Mouse (Mus musculus) macrophage (primary cell): ENCODE measurements around the gene Irx1. TPM values are rescaled to one million over a fixed set of nuclear protein-coding genes. Genes with fewer than 3 reads are reported as not detected.

Experiments used
- H3K27ac ChIP-seq: fragments of 350-480 bp; formaldehyde crosslinking; 2 replicates; pipeline ENCODE4 v1.9.0; 2021
- H3K36me3 ChIP-seq: fragments of 350-480 bp; formaldehyde crosslinking; 2 replicates; pipeline ENCODE4 v1.9.0; 2021; ENCODE audit errors: inconsistent target
- H3K4me3 ChIP-seq: fragments of 350-480 bp; formaldehyde crosslinking; 2 replicates; pipeline ENCODE4 v1.9.0; 2021; ENCODE audit errors: inconsistent target
- H3K79me2 ChIP-seq: fragments of 350-480 bp; formaldehyde crosslinking; 2 replicates; pipeline ENCODE4 v1.9.0; 2021; ENCODE audit errors: inconsistent target
- WGBS: methylation state at CpG from one replicate; pipeline ENCODE4 v1.1.7; 2026; ENCODE audit warnings: inconsistent platforms; ENCODE audit not compliant: missing documents; 5-methylcytosine and 5-hydroxymethylcytosine counted together
- polyA plus RNA-seq: library from polyadenylated mRNA; stranded (reverse); fragments of 250-400 nt; gene quantifications from 3 replicates; pipeline ENCODE4 v1.2.4, GENCODE M21; 2018; ENCODE audit warnings: inconsistent platforms

Gene Irx1
- polyA plus RNA-seq, 1 experiment from 2014 or later = not detected

GRCm38 (mm10) chr13:71959361-71960276, 3.9 kb downstream of the Irx1 start:
- H3K27ac ChIP-seq = no peak overlapping the region
- no peaks in the 10 kb centered on the region for H3K36me3 ChIP-seq
- no peak overlapping the region for H3K4me3 ChIP-seq
- no peaks in the 10 kb centered on the region for H3K79me2 ChIP-seq
- 5% methylated on average over 76 of the region's 76 CpGs for WGBS

- H3K36me3 ChIP-seq = no peaks in the 10 kb centered on the region
- H3K4me3 ChIP-seq = no peak overlapping the region
- 7% methylated on average over 14 of the region's 16 CpGs for WGBS
- H3K27ac ChIP-seq = no peak overlapping the region
- H3K79me2 ChIP-seq = no peaks in the 10 kb centered on the region
Observed at GRCm38 (mm10) chr13:71958651-71959050, 4.9 kb downstream of the Irx1 start.

GRCm38 (mm10) chr13:71957811-71958351, 5.6 kb downstream of the Irx1 start:
- H3K79me2 ChIP-seq = no peaks in the 10 kb centered on the region
- H3K27ac ChIP-seq = no peak overlapping the region
- WGBS = 7% methylated on average over 21 of the region's 21 CpGs
- no peaks in the 10 kb centered on the region for H3K36me3 ChIP-seq
- H3K4me3 ChIP-seq = no peak overlapping the region

- H3K79me2 ChIP-seq = no peaks in the 10 kb centered on the region
- no peaks in the 10 kb centered on the region for H3K36me3 ChIP-seq
- WGBS = 5% methylated on average over 18 of the region's 18 CpGs
- H3K27ac ChIP-seq = no peak overlapping the region
- no peak overlapping the region for H3K4me3 ChIP-seq
Observed at GRCm38 (mm10) chr13:71957147-71957546, 6.4 kb downstream of the Irx1 start.

GRCm38 (mm10) chr13:71956481-71956880, 7.0 kb downstream of the Irx1 start:
- 2% methylated on average over 9 of the region's 9 CpGs for WGBS
- no peaks in the 10 kb centered on the region for H3K36me3 ChIP-seq
- no peak overlapping the region for H3K27ac ChIP-seq
- H3K4me3 ChIP-seq = no peak overlapping the region
- no peaks in the 10 kb centered on the region for H3K79me2 ChIP-seq

- Histone ChIP-seq H3K79me2 (no peaks in the 10 kb centered on the region), H3K4me3 (no peak overlapping the region), H3K27ac (no peak overlapping the region), H3K36me3 (no peaks in the 10 kb centered on the region)
- WGBS = 85% methylated on average over 11 of the region's 11 CpGs
Observed at GRCm38 (mm10) chr13:71951966-71952365, 11.6 kb downstream of the Irx1 start.

GRCm38 (mm10) chr13:71949859-71950258, 13.7 kb downstream of the Irx1 start:
- no peak overlapping the region for H3K4me3 ChIP-seq
- WGBS = 43% methylated on average over 5 of the region's 5 CpGs

GRCm38 (mm10) chr13:71910361-71910760, 53.2 kb downstream of the Irx1 start:
- Histone ChIP-seq H3K4me3 (no peak overlapping the region), H3K27ac (no peak overlapping the region), H3K36me3 (no peaks in the 10 kb centered on the region), H3K79me2 (no peaks in the 10 kb centered on the region)
- WGBS = 66% methylated on average over 3 of the region's 3 CpGs

More at GRCm38 (mm10) chr13:71949859-71950258, 13.7 kb downstream of the Irx1 start:
- H3K36me3 ChIP-seq = no peaks in the 10 kb centered on the region
- no peak overlapping the region for H3K27ac ChIP-seq
- no peaks in the 10 kb centered on the region for H3K79me2 ChIP-seq
